12 mouse cellular contexts compared by ENCODE assay signal in the genomic region with DNA sequence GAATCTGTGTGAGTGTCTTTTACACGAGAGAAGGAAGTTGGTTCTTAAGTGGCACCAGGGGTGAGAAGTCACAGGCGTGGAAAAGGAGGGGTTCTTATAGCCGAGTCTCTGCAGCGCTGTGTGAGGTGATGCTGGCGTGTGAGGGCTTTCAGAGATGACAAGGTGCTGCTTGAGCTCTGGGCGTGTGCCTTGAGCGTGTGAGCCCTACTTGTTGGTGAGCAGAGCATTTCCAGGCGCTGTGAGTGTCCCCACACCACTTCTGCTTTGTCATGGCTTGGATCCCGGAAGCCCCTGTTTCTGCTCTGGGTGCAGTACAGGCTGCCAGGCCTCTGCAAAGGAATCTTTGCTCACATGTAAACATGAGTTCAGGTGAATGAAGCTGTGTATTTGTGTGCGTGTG.
A peak's percentile ranks its signal among the peaks of the same experiment; 100 is the strongest.
DNase-seq lines count a peak whose midpoint lies in the region; ATAC-seq and TF ChIP-seq lines count a peak whose summit lies in the region.
"Had no signal": no experiment of that assay in that cellular context is flagged by ENCODE, and none has a peak within 500 bp of the region (broad histone marks: within the 10 kb centered on the region; RNA-seq: fewer than 3 reads in every experiment).

No protein-coding gene starts in this region.

- 0 out of 2 replicates have a peak overlapping the region, but pooled peaks have one; percentile 21 for H3K9ac ChIP-seq in lung, embryonic 16.5 days (ENCODE audit: low read length)
- H3K9ac ChIP-seq in liver, embryonic 14.5 days (replicated peaks), result no peak overlapping the region
- H3K9ac ChIP-seq in stomach, embryonic 14.5 days (replicated peaks; ENCODE audit: low read depth, low read length), result no peak overlapping the region
- H3K9ac ChIP-seq in forebrain, embryonic 15.5 days (replicated peaks), result no peak overlapping the region
- H3K9ac ChIP-seq: limb, embryonic 15.5 days had no signal

- no peak overlapping the region for H3K4me3 ChIP-seq in lung, embryonic 16.5 days (ENCODE audit: low read length)
- H3K4me3 ChIP-seq in bone marrow, adult 2 months (replicated peaks; ENCODE audit: control insufficient read depth, low read depth, low read length), result peak overlapping the region; percentile 44
- H3K4me3 ChIP-seq in liver, embryonic 14.5 days (ENCODE audit: insufficient read depth in 1 of 2, low read depth in 2 of 2, low read length in 2 of 2), result no peak overlapping the region
- no peak overlapping the region for H3K4me3 ChIP-seq in stomach, embryonic 14.5 days (ENCODE audit: low read depth, low read length)
- H3K4me3 ChIP-seq in forebrain, embryonic 15.5 days, result no peak overlapping the region
- H3K4me3 ChIP-seq: limb, embryonic 15.5 days had no signal

- H3K27ac ChIP-seq in lung, embryonic 16.5 days (ENCODE audit: low read length), result no peak overlapping the region
- H3K27ac ChIP-seq in bone marrow, adult 2 months (ENCODE audit: control insufficient read depth, insufficient read depth, low read depth, low read length, poor library complexity), result peak overlapping the region; percentile 86
- peak overlapping the region; percentile 11 for H3K27ac ChIP-seq in liver, embryonic 14.5 days
- H3K27ac ChIP-seq in stomach, embryonic 14.5 days (ENCODE audit: low read length), result 0 out of 2 replicates have a peak overlapping the region, but pooled peaks have one; percentile 33
- H3K27ac ChIP-seq in forebrain, embryonic 15.5 days (replicated peaks), result no peak overlapping the region
- H3K27ac ChIP-seq: limb, embryonic 15.5 days had no signal

- TF ChIP-seq CTCF in bone marrow, adult 2 months (IDR thresholded peaks at IDR 0.05; ENCODE audit: control insufficient read depth, insufficient read depth, low read length), result no peak
- TF ChIP-seq CTCF in liver, embryonic 14.5 days (IDR thresholded peaks at IDR 0.05; ENCODE audit: low read depth), result no peak

- H3K4me2 ChIP-seq in lung, embryonic 16.5 days (ENCODE audit: low read depth, low read length), result no peak overlapping the region
- H3K4me2 ChIP-seq in liver, embryonic 14.5 days (ENCODE audit: low read depth), result peak overlapping the region; percentile 25; the same call in 1 of the 2 replicates
- H3K4me2 ChIP-seq in stomach, embryonic 14.5 days (replicated peaks; ENCODE audit: low read depth, low read length), result no peak overlapping the region
- H3K4me2 ChIP-seq in forebrain, embryonic 15.5 days (replicated peaks), result no peak overlapping the region
- H3K4me2 ChIP-seq: limb, embryonic 15.5 days had no signal

- 41% methylated on average over 10 of the region's 10 CpGs for WGBS in lung, embryonic 16.5 days
- 11% methylated on average over 10 of the region's 10 CpGs for WGBS in bone marrow, adult 2 months
- WGBS in liver, embryonic 14.5 days (ENCODE audit: insufficient replicate concordance), result 30% methylated on average over 10 of the region's 10 CpGs
- WGBS in stomach, embryonic 14.5 days, result 51% methylated on average over 10 of the region's 10 CpGs
- 85% methylated on average over 10 of the region's 10 CpGs for WGBS in forebrain, embryonic 15.5 days

- no peak for TF ChIP-seq EP300 in liver, embryonic 14.5 days (IDR thresholded peaks at IDR 0.05; ENCODE audit: low read depth)

- H3K36me3 ChIP-seq in lung, embryonic 16.5 days (ENCODE audit: control insufficient read depth, insufficient read depth, low read length), result no peaks in the 10 kb centered on the region
- no peaks in the 10 kb centered on the region for H3K36me3 ChIP-seq in liver, embryonic 14.5 days (replicated peaks; ENCODE audit: control insufficient read depth, insufficient read depth, low read depth)
- no peaks in the 10 kb centered on the region; the same call in 1 of the 2 replicates for H3K36me3 ChIP-seq in stomach, embryonic 14.5 days (ENCODE audit: control insufficient read depth, insufficient read depth, low read length)
- H3K36me3 ChIP-seq in forebrain, embryonic 15.5 days, result no peaks in the 10 kb centered on the region
- H3K36me3 ChIP-seq: limb, embryonic 15.5 days had no signal

- DNase-seq in lung, postnatal 14 days, result no peak
- no peak for DNase-seq in liver, embryonic 14.5 days (ENCODE audit: low read depth in 3 of 3, low spot score in 3 of 3)
- DNase-seq in thymus, postnatal 25 days, result no peak
- no peak for DNase-seq in adrenal gland, adult 8-10 months
- DNase-seq: adrenal gland, postnatal 14 days; cerebellum, adult 9-10 months; kidney, adult 18-20 months had no signal

- TF ChIP-seq POLR2A in bone marrow, adult 2 months (IDR thresholded peaks at IDR 0.05; ENCODE audit: borderline replicate concordance, control insufficient read depth, low read depth, low read length), result no peak

- H3K4me1 ChIP-seq in lung, embryonic 16.5 days (replicated peaks; ENCODE audit: control insufficient read depth, insufficient read depth, low read length), result peaks cover 40% of the 10 kb centered on the region
- peaks cover 18% of the 10 kb centered on the region for H3K4me1 ChIP-seq in bone marrow, adult 2 months (ENCODE audit: control insufficient read depth, insufficient read depth, low read length)
- H3K4me1 ChIP-seq in liver, embryonic 14.5 days (replicated peaks; ENCODE audit: control insufficient read depth in 2 of 2, insufficient read depth in 2 of 2, low read length in 1 of 2), result peaks cover 36 to 54% of the 10 kb centered on the region in 2 experiments
- peaks cover 35% of the 10 kb centered on the region for H3K4me1 ChIP-seq in stomach, embryonic 14.5 days (ENCODE audit: control insufficient read depth, insufficient read depth, low read length)
- H3K4me1 ChIP-seq in forebrain, embryonic 15.5 days, result peaks cover 18% of the 10 kb centered on the region

- H3K9me3 ChIP-seq in lung, embryonic 16.5 days (ENCODE audit: control insufficient read depth, low read length), result no peaks in the 10 kb centered on the region
- no peaks in the 10 kb centered on the region for H3K9me3 ChIP-seq in liver, embryonic 14.5 days (ENCODE audit: control insufficient read depth, low read length)
- H3K9me3 ChIP-seq in stomach, embryonic 14.5 days (ENCODE audit: control insufficient read depth, low read depth, low read length), result no peaks in the 10 kb centered on the region
- no peaks in the 10 kb centered on the region for H3K9me3 ChIP-seq in forebrain, embryonic 15.5 days
- H3K9me3 ChIP-seq: limb, embryonic 15.5 days had no signal

- H3K27me3 ChIP-seq in lung, embryonic 16.5 days (ENCODE audit: control insufficient read depth, insufficient read depth, low read depth, low read length), result no peaks in the 10 kb centered on the region
- H3K27me3 ChIP-seq in liver, embryonic 14.5 days (ENCODE audit: control insufficient read depth, insufficient read depth, low read length), result no peaks in the 10 kb centered on the region
- no peaks in the 10 kb centered on the region for H3K27me3 ChIP-seq in stomach, embryonic 14.5 days (ENCODE audit: control insufficient read depth, insufficient read depth, low read length)
- H3K27me3 ChIP-seq in forebrain, embryonic 15.5 days, result no peaks in the 10 kb centered on the region
- H3K27me3 ChIP-seq: limb, embryonic 15.5 days had no signal

- ATAC-seq in lung, embryonic 16.5 days (ENCODE audit: low read depth), result no peak
- ATAC-seq in liver, embryonic 14.5 days (ENCODE audit: insufficient read depth), result no peak
- no peak for ATAC-seq in stomach, embryonic 14.5 days (ENCODE audit: insufficient number of reproducible peaks, insufficient read depth, low FRiP score, low read depth)
- no peak for ATAC-seq in forebrain, embryonic 15.5 days (replicated peaks)

Comparison
In these comparisons a context has a peak if more than half of its experiments do, and no peak if none do; other contexts are left out.
1. H3K27ac ChIP-seq: peak in bone marrow, adult 2 months (single experiment), liver, embryonic 14.5 days (single experiment) and stomach, embryonic 14.5 days (single experiment); none in lung, embryonic 16.5 days (single experiment) and forebrain, embryonic 15.5 days (single experiment).